Mouse (Mus musculus): ENCODE measurements around the gene Astn2. TPM values are rescaled to one million over a fixed set of nuclear protein-coding genes. Genes with fewer than 3 reads are reported as not detected.
"Not testable (repeated sequence)": the region's sequence is repeated elsewhere in the genome, so short reads cannot be mapped to it uniquely, and the experiment has no call there.

Gene Astn2
- polyA plus RNA-seq, 1 experiment from 2014 or later, result 0.15 TPM

GRCm38 (mm10) chr4:65694011-65694410 is 710.4 kb downstream of the Astn2 start:
- H3K4me3 ChIP-seq, result no peak overlapping the region
- H3K27ac ChIP-seq (ENCODE audit: poor library complexity, severe bottlenecking), result no peak overlapping the region
- 82% methylated on average over 5 of the region's 5 CpGs for WGBS
- no peak overlapping the region for H3K4me2 ChIP-seq
- no peak overlapping the region for H3K9ac ChIP-seq
- ATAC-seq (ENCODE audit: insufficient number of reproducible peaks, low FRiP score), result no peak
- H3K27me3 ChIP-seq (replicated peaks), result no peaks in the 10 kb centered on the region
- no peaks in the 10 kb centered on the region for H3K36me3 ChIP-seq
- H3K4me1 ChIP-seq (replicated peaks), result no peaks in the 10 kb centered on the region
- H3K9me3 ChIP-seq (replicated peaks), result no peaks in the 10 kb centered on the region

GRCm38 (mm10) chr4:65687006-65687723 is 717.2 kb downstream of the Astn2 start:
- Histone ChIP-seq H3K9me3 (replicated peaks) (no peaks in the 10 kb centered on the region), H3K27me3 (replicated peaks) (no peaks in the 10 kb centered on the region), H3K27ac (ENCODE audit: poor library complexity, severe bottlenecking) (no peak overlapping the region), H3K4me1 (replicated peaks) (0 out of 2 replicates have a peak, but pooled peaks cover 2% of the 10 kb centered on the region), H3K4me3 (no peak overlapping the region), H3K4me2 (no peak overlapping the region), H3K9ac (no peak overlapping the region), H3K36me3 (no peaks in the 10 kb centered on the region)
- no peak for ATAC-seq (ENCODE audit: insufficient number of reproducible peaks, low FRiP score)
- 66% methylated on average over 1 of the region's 1 CpGs for WGBS

- 62% methylated on average over 3 of the region's 3 CpGs for WGBS
- H3K27ac ChIP-seq (ENCODE audit: poor library complexity, severe bottlenecking), result no peak overlapping the region
- H3K4me3 ChIP-seq, result no peak overlapping the region
- no peak overlapping the region for H3K9ac ChIP-seq
- H3K4me2 ChIP-seq, result no peak overlapping the region
- H3K9me3 ChIP-seq (replicated peaks), result no peaks in the 10 kb centered on the region
- no peaks in the 10 kb centered on the region for H3K27me3 ChIP-seq (replicated peaks)
- 0 out of 2 replicates have a peak, but pooled peaks cover 2% of the 10 kb centered on the region for H3K4me1 ChIP-seq (replicated peaks)
- ATAC-seq (ENCODE audit: insufficient number of reproducible peaks, low FRiP score), result no peak
- no peaks in the 10 kb centered on the region for H3K36me3 ChIP-seq
These were observed 718.0 kb downstream of the Astn2 start for GRCm38 (mm10) chr4:65686258-65687005.

GRCm38 (mm10) chr4:65684401-65684800 is 720.0 kb downstream of the Astn2 start:
- Histone ChIP-seq H3K9ac (no peak overlapping the region), H3K27me3 (replicated peaks) (no peaks in the 10 kb centered on the region), H3K4me1 (replicated peaks) (0 out of 2 replicates have a peak, but pooled peaks cover 2% of the 10 kb centered on the region), H3K27ac (ENCODE audit: poor library complexity, severe bottlenecking) (no peak overlapping the region), H3K36me3 (no peaks in the 10 kb centered on the region), H3K4me3 (no peak overlapping the region), H3K4me2 (no peak overlapping the region), H3K9me3 (replicated peaks) (no peaks in the 10 kb centered on the region)
- WGBS, result 68% methylated on average over 3 of the region's 3 CpGs
- ATAC-seq (ENCODE audit: insufficient number of reproducible peaks, low FRiP score), result no peak

- not testable (repeated sequence) for ATAC-seq (ENCODE audit: insufficient number of reproducible peaks, low FRiP score); H3K4me3 ChIP-seq; H3K9ac ChIP-seq; H3K27me3 ChIP-seq (replicated peaks); H3K4me1 ChIP-seq (replicated peaks); H3K9me3 ChIP-seq (replicated peaks); H3K27ac ChIP-seq (ENCODE audit: poor library complexity, severe bottlenecking); H3K4me2 ChIP-seq; H3K36me3 ChIP-seq
- 65% methylated on average over 2 of the region's 2 CpGs for WGBS
These were observed 724.6 kb downstream of the Astn2 start for GRCm38 (mm10) chr4:65679786-65680185.

- no peak overlapping the region for H3K27ac ChIP-seq (ENCODE audit: poor library complexity, severe bottlenecking)
- no peak for ATAC-seq (ENCODE audit: insufficient number of reproducible peaks, low FRiP score)
- no peak overlapping the region for H3K4me3 ChIP-seq
- no peaks in the 10 kb centered on the region for H3K27me3 ChIP-seq (replicated peaks)
- H3K9ac ChIP-seq, result no peak overlapping the region
- 7% methylated on average over 5 of the region's 5 CpGs for WGBS
- peaks cover 4% of the 10 kb centered on the region; the same call in 1 of the 2 replicates for H3K4me1 ChIP-seq (replicated peaks)
- peak overlapping the region; percentile 12 for H3K4me2 ChIP-seq
- H3K36me3 ChIP-seq, result no peaks in the 10 kb centered on the region
- no peaks in the 10 kb centered on the region for H3K9me3 ChIP-seq (replicated peaks)
These were observed 725.5 kb downstream of the Astn2 start for GRCm38 (mm10) chr4:65678929-65679328.

- H3K9ac ChIP-seq, result no peak overlapping the region
- no peaks in the 10 kb centered on the region for H3K9me3 ChIP-seq (replicated peaks)
- no peak for ATAC-seq (ENCODE audit: insufficient number of reproducible peaks, low FRiP score)
- no peak overlapping the region for H3K27ac ChIP-seq (ENCODE audit: poor library complexity, severe bottlenecking)
- peaks cover 4% of the 10 kb centered on the region; the same call in 1 of the 2 replicates for H3K4me1 ChIP-seq (replicated peaks)
- H3K27me3 ChIP-seq (replicated peaks), result no peaks in the 10 kb centered on the region
- H3K4me2 ChIP-seq, result peak overlapping the region; percentile 12; the same call in 1 of the 2 replicates
- 53% methylated on average over 5 of the region's 5 CpGs for WGBS
- H3K4me3 ChIP-seq, result no peak overlapping the region
- no peaks in the 10 kb centered on the region for H3K36me3 ChIP-seq
These were observed 725.9 kb downstream of the Astn2 start for GRCm38 (mm10) chr4:65678495-65678894.

- Histone ChIP-seq H3K4me1 (replicated peaks) (peaks cover 4% of the 10 kb centered on the region; the same call in 1 of the 2 replicates), H3K27me3 (replicated peaks) (no peaks in the 10 kb centered on the region), H3K4me2 (no peak overlapping the region), H3K9me3 (replicated peaks) (no peaks in the 10 kb centered on the region), H3K27ac (ENCODE audit: poor library complexity, severe bottlenecking) (no peak overlapping the region), H3K36me3 (no peaks in the 10 kb centered on the region), H3K9ac (no peak overlapping the region), H3K4me3 (no peak overlapping the region)
- ATAC-seq (ENCODE audit: insufficient number of reproducible peaks, low FRiP score), result no peak
- WGBS, result 85% methylated on average over 4 of the region's 4 CpGs
These were observed 730.0 kb downstream of the Astn2 start for GRCm38 (mm10) chr4:65674267-65674978.

- H3K4me2 ChIP-seq, result no peak overlapping the region
- no peaks in the 10 kb centered on the region for H3K36me3 ChIP-seq
- H3K27ac ChIP-seq (ENCODE audit: poor library complexity, severe bottlenecking), result no peak overlapping the region
- no peaks in the 10 kb centered on the region for H3K27me3 ChIP-seq (replicated peaks)
- H3K9ac ChIP-seq, result no peak overlapping the region
- WGBS, result 65% methylated on average over 4 of the region's 4 CpGs
- H3K9me3 ChIP-seq (replicated peaks), result no peaks in the 10 kb centered on the region
- no peaks in the 10 kb centered on the region for H3K4me1 ChIP-seq (replicated peaks)
- ATAC-seq (ENCODE audit: insufficient number of reproducible peaks, low FRiP score), result no peak
- no peak overlapping the region for H3K4me3 ChIP-seq
These were observed 730.9 kb downstream of the Astn2 start for GRCm38 (mm10) chr4:65673418-65673933.

GRCm38 (mm10) chr4:65672294-65672693 is 732.1 kb downstream of the Astn2 start:
- 48% methylated on average over 2 of the region's 2 CpGs for WGBS
- Histone ChIP-seq H3K36me3 (no peaks in the 10 kb centered on the region), H3K27me3 (replicated peaks) (no peaks in the 10 kb centered on the region), H3K4me3 (no peak overlapping the region), H3K9me3 (replicated peaks) (no peaks in the 10 kb centered on the region), H3K27ac (ENCODE audit: poor library complexity, severe bottlenecking) (no peak overlapping the region), H3K4me1 (replicated peaks) (no peaks in the 10 kb centered on the region), H3K4me2 (no peak overlapping the region), H3K9ac (no peak overlapping the region)
- no peak for ATAC-seq (ENCODE audit: insufficient number of reproducible peaks, low FRiP score)

Data from heart, embryonic 12.5 days (tissue).